Mouse (Mus musculus) small intestine, adult 2 months (tissue): Measurements from ENCODE around the gene Nlrp14.
"Not testable (repeated sequence)": the region's sequence is repeated elsewhere in the genome, so short reads cannot be mapped to it uniquely, and the experiment has no call there.

Experiments used
- CTCF ChIP-seq: fragments of 200-500 bp; IDR thresholded peaks from 2 replicates; pipeline ENCODE4 v1.5.1; 2012; ENCODE audit warnings: low read depth, mild to moderate bottlenecking, control low read depth, inconsistent platforms, low read length, moderate library complexity, mixed read lengths; ENCODE audit not compliant: insufficient replicate concordance, insufficient read length; ENCODE audit errors: extremely low read depth
- POLR2A ChIP-seq: fragments of 200-500 bp; IDR thresholded peaks from 2 replicates; pipeline ENCODE4 v1.6.1; 2012; ENCODE audit warnings: low read depth, mild to moderate bottlenecking, control low read depth, inconsistent platforms, low read length, moderate library complexity

- not testable (repeated sequence) for TF ChIP-seq POLR2A, CTCF
These were observed 28.8 kb upstream of the Nlrp14 start, which contains the start of gene Olfr716 for GRCm38 (mm10) chr7:107138027-107138426.
